Comparison of ENCODE assay signal across 19 mouse cellular contexts in the genomic region with DNA sequence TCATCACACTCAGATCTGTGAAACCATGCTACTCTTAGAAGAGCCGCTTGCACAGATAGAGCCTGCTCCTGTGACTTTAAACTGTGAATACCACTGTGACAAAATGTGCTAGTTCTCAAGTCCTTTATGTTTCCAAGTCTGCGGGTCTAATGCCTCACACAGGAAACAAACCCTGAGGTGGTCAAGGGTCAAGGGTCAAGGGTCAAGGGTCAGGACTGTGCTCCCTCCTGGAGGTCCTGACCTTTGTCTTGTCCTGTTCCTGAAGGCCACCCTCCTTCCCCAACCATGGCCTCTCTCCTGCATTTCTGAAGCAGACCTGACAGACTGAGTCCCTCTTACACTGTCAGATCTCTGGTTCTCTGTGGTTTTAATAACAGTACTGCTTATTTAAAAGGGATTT.
"Had no signal": no experiment of that assay in that cellular context is flagged by ENCODE, and none has a peak within 500 bp of the region (broad histone marks: within the 10 kb centered on the region; RNA-seq: fewer than 3 reads in every experiment).

No protein-coding gene starts in this region.

- ATAC-seq: midbrain, embryonic 15.5 days had no signal

- H3K27me3 ChIP-seq: kidney, embryonic 15.5 days; liver, embryonic 13.5 days; midbrain, embryonic 15.5 days; neural tube, embryonic 12.5 days; neural tube, embryonic 15.5 days had no signal

- H3K36me3 ChIP-seq: kidney, embryonic 15.5 days; liver, embryonic 13.5 days; midbrain, embryonic 15.5 days; neural tube, embryonic 12.5 days; neural tube, embryonic 15.5 days had no signal

- H3K9ac ChIP-seq: kidney, embryonic 15.5 days; liver, embryonic 13.5 days; midbrain, embryonic 15.5 days; neural tube, embryonic 12.5 days; neural tube, embryonic 15.5 days had no signal

- H3K27ac ChIP-seq: kidney, embryonic 15.5 days; left cerebral cortex, adult 2 months; liver, embryonic 13.5 days; midbrain, embryonic 15.5 days; neural tube, embryonic 12.5 days; neural tube, embryonic 15.5 days; stomach, postnatal 0 days had no signal

- H3K4me3 ChIP-seq: kidney, embryonic 15.5 days; left cerebral cortex, adult 2 months; liver, embryonic 13.5 days; midbrain, embryonic 15.5 days; neural tube, embryonic 12.5 days; neural tube, embryonic 15.5 days had no signal

- H3K9me3 ChIP-seq: kidney, embryonic 15.5 days; liver, embryonic 13.5 days; midbrain, embryonic 15.5 days; neural tube, embryonic 12.5 days; neural tube, embryonic 15.5 days had no signal

- H3K4me2 ChIP-seq: kidney, embryonic 15.5 days; liver, embryonic 13.5 days; midbrain, embryonic 15.5 days; neural tube, embryonic 12.5 days; neural tube, embryonic 15.5 days had no signal

- DNase-seq: kidney, postnatal 10 days; kidney, postnatal 36 days; layer of hippocampus, postnatal 36 days; liver, embryonic 13.5 days; lung, adult 2 months; lung, postnatal 14 days; lung, postnatal 4 days; right cerebral cortex, adult 18-20 months; right cerebral cortex, postnatal 14 days; right cerebral cortex, postnatal 4 days; thymus, adult 2 months; thymus, postnatal 14 days; thymus, postnatal 4 days had no signal

- H3K4me1 ChIP-seq: kidney, embryonic 15.5 days; liver, embryonic 13.5 days; midbrain, embryonic 15.5 days; neural tube, embryonic 12.5 days; neural tube, embryonic 15.5 days had no signal
